Mouse (Mus musculus) stomach, embryonic 16.5 days (tissue): ENCODE data around the gene Magi1. TPM values are rescaled to one million over a fixed set of nuclear protein-coding genes. Genes with fewer than 3 reads are reported as not detected.

Experiments used
- ATAC-seq: fragments of 200-750 bp; cut with Nextera tagmentation; 2 replicates; pipeline ENCODE4 v1.8.0; 2017; ENCODE audit warnings: moderate number of reproducible peaks, moderate TSS enrichment; ENCODE audit not compliant: insufficient read depth, low FRiP score
- H3K27ac ChIP-seq: fragments of 300-500 bp; sonication (generic); 2 replicates; pipeline ENCODE4 v1.5.1; 2014; ENCODE audit warnings: low read length
- H3K27me3 ChIP-seq: fragments of 300-500 bp; sonication (generic); 2 replicates; pipeline ENCODE4 v1.6.1; 2014; ENCODE audit warnings: low read length, control low read depth, mixed read lengths; ENCODE audit not compliant: control insufficient read depth, insufficient read depth
- H3K36me3 ChIP-seq: fragments of 300-500 bp; sonication (generic); 2 replicates; pipeline ENCODE4 v1.6.1; 2014; ENCODE audit warnings: low read length; ENCODE audit not compliant: control insufficient read depth, insufficient read depth
- H3K4me1 ChIP-seq: fragments of 300-500 bp; sonication (generic); 2 replicates; pipeline ENCODE4 v1.6.1; 2014; ENCODE audit warnings: low read length, control low read depth, mixed read lengths; ENCODE audit not compliant: control insufficient read depth, insufficient read depth
- H3K4me2 ChIP-seq: fragments of 300-500 bp; sonication (generic); 2 replicates; pipeline ENCODE4 v1.6.1; 2014; ENCODE audit warnings: low read depth, low read length, mixed read lengths
- H3K4me3 ChIP-seq: fragments of 300-500 bp; sonication (generic); replicated peaks from 2 replicates; pipeline ENCODE4 v1.5.1; 2014; ENCODE audit warnings: mild to moderate bottlenecking, low read length
- H3K9ac ChIP-seq: fragments of 300-500 bp; sonication (generic); 2 replicates; pipeline ENCODE4 v1.6.1; 2014; ENCODE audit warnings: low read length
- H3K9me3 ChIP-seq: fragments of 300-500 bp; sonication (generic); replicated peaks from 2 replicates; pipeline ENCODE4 v1.6.1; 2016; ENCODE audit warnings: low read length, control low read depth; ENCODE audit not compliant: control insufficient read depth
- WGBS: fragments of 180-500 bp; shearing (Covaris S2); extraction: QIAGEN DNeasy Blood & Tissue Kit; methylation state at CpG from one replicate; pipeline ENCODE4 v1.1.7; 2014; 5-methylcytosine and 5-hydroxymethylcytosine counted together
- polyA plus RNA-seq: library from polyadenylated mRNA; unstranded; fragments of >200 nt; fragmentation: Nextera tagmentation; extraction: Ambion mirVana; gene quantifications from 2 replicates; pipeline ENCODE4 v1.2.1, GENCODE M21; 2015

Magi1 gene
- polyA plus RNA-seq, 1 experiment from 2014 or later = 8.7 TPM

- Histone ChIP-seq H3K36me3 (no peaks in the 10 kb centered on the region), H3K4me1 (no peaks in the 10 kb centered on the region), H3K9me3 (no peaks in the 10 kb centered on the region), H3K27ac (peak overlapping the region; percentile 4; the same call in 1 of the 2 replicates), H3K4me3 (no peak overlapping the region), H3K27me3 (no peaks in the 10 kb centered on the region), H3K9ac (no peak overlapping the region), H3K4me2 (no peak overlapping the region)
- 29% methylated on average over 11 of the region's 11 CpGs for WGBS
- ATAC-seq = peak; percentile 92
These were observed 526.2 kb downstream of the Magi1 start for GRCm38 (mm10) chr6:93757353-93758087.

- 42% methylated on average over 6 of the region's 6 CpGs for WGBS
- H3K36me3 ChIP-seq = no peaks in the 10 kb centered on the region
These were observed 540.6 kb downstream of the Magi1 start for GRCm38 (mm10) chr6:93743145-93743544.

GRCm38 (mm10) chr6:93739786-93740185 is 543.9 kb downstream of the Magi1 start:
- no peak for ATAC-seq
- Histone ChIP-seq H3K4me2 (no peak overlapping the region), H3K27ac (no peak overlapping the region), H3K4me1 (0 out of 2 replicates have a peak, but pooled peaks cover 2% of the 10 kb centered on the region), H3K9ac (no peak overlapping the region), H3K36me3 (no peaks in the 10 kb centered on the region), H3K27me3 (no peaks in the 10 kb centered on the region), H3K9me3 (no peaks in the 10 kb centered on the region), H3K4me3 (no peak overlapping the region)
- WGBS = 96% methylated on average over 3 of the region's 3 CpGs

More at GRCm38 (mm10) chr6:93743145-93743544, 540.6 kb downstream of the Magi1 start:
- H3K4me3 ChIP-seq = no peak overlapping the region
- no peak overlapping the region for H3K4me2 ChIP-seq
- no peak overlapping the region for H3K9ac ChIP-seq
- no peaks in the 10 kb centered on the region for H3K9me3 ChIP-seq
- ATAC-seq = no peak
- H3K27me3 ChIP-seq = no peaks in the 10 kb centered on the region
- no peak overlapping the region for H3K27ac ChIP-seq
- H3K4me1 ChIP-seq = 0 out of 2 replicates have a peak, but pooled peaks cover 2% of the 10 kb centered on the region

DNA sequence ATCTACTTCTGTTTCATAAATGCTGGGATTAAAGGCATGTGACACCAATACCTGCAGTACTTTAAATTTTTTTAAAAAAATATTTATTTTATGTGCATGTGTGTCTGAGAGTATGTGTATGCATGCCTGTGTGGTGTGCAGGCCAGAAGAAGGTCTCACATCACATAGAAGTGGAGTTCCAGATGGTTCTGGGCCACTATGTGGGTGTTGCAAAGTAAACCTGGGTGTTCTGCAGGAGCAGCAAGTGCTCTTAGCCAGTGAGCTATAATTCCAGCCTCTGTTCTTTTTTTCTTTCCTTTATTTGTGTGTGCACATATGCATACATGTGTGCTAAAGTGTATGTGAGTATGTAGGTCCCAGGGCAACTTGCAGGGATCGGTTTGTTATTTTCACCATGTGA is 546.6 kb downstream of the Magi1 start:
- H3K9me3 ChIP-seq = no peaks in the 10 kb centered on the region
- H3K27me3 ChIP-seq = no peaks in the 10 kb centered on the region
- H3K27ac ChIP-seq = no peak overlapping the region
- H3K9ac ChIP-seq = no peak overlapping the region
- no peak overlapping the region for H3K4me3 ChIP-seq
- H3K36me3 ChIP-seq = no peaks in the 10 kb centered on the region
- no peak for ATAC-seq
- H3K4me1 ChIP-seq = 0 out of 2 replicates have a peak, but pooled peaks cover 2% of the 10 kb centered on the region
- no peak overlapping the region for H3K4me2 ChIP-seq
- 100% methylated on average over 1 of the region's 1 CpGs for WGBS

- Histone ChIP-seq H3K4me2 (no peak overlapping the region), H3K9me3 (no peaks in the 10 kb centered on the region), H3K36me3 (no peaks in the 10 kb centered on the region), H3K4me3 (no peak overlapping the region), H3K27me3 (no peaks in the 10 kb centered on the region), H3K9ac (no peak overlapping the region), H3K4me1 (0 out of 2 replicates have a peak, but pooled peaks cover 2% of the 10 kb centered on the region), H3K27ac (no peak overlapping the region)
- 92% methylated on average over 3 of the region's 3 CpGs for WGBS
- no peak for ATAC-seq
These were observed 547.6 kb downstream of the Magi1 start for GRCm38 (mm10) chr6:93736071-93736470.

- Histone ChIP-seq H3K4me3 (no peak overlapping the region), H3K4me1 (0 out of 2 replicates have a peak, but pooled peaks cover 2% of the 10 kb centered on the region), H3K27me3 (no peaks in the 10 kb centered on the region), H3K9ac (no peak overlapping the region), H3K36me3 (no peaks in the 10 kb centered on the region), H3K4me2 (no peak overlapping the region), H3K9me3 (no peaks in the 10 kb centered on the region), H3K27ac (no peak overlapping the region)
- no peak for ATAC-seq
- 72% methylated on average over 6 of the region's 6 CpGs for WGBS
These were observed 549.9 kb downstream of the Magi1 start for GRCm38 (mm10) chr6:93733800-93734199.

DNA sequence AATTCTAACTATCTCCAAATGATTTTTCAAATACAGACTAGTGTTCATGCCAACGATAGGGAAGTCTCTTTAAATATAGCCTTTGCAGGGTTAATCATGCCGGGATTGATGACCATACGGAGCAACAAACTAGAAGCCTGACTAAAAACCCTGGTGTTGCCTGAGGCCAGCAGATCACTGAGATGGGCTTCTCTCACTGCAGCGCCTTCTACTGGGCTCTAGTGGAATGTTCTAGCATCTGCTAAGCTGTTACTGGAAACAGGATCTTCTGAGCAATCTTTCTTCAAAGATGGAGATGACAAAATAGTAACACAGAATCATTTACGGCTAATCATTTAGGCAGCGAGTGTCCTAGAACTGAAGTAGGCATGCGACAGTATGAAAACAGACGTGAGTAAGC is 554.0 kb downstream of the Magi1 start:
- H3K4me1 ChIP-seq = peaks cover 8% of the 10 kb centered on the region
- H3K36me3 ChIP-seq = no peaks in the 10 kb centered on the region
- no peak overlapping the region for H3K9ac ChIP-seq
- no peaks in the 10 kb centered on the region for H3K27me3 ChIP-seq
- no peak overlapping the region for H3K4me2 ChIP-seq
- H3K4me3 ChIP-seq = no peak overlapping the region
- ATAC-seq = no peak
- H3K27ac ChIP-seq = no peak overlapping the region
- H3K9me3 ChIP-seq = no peaks in the 10 kb centered on the region
- 65% methylated on average over 8 of the region's 8 CpGs for WGBS

DNA sequence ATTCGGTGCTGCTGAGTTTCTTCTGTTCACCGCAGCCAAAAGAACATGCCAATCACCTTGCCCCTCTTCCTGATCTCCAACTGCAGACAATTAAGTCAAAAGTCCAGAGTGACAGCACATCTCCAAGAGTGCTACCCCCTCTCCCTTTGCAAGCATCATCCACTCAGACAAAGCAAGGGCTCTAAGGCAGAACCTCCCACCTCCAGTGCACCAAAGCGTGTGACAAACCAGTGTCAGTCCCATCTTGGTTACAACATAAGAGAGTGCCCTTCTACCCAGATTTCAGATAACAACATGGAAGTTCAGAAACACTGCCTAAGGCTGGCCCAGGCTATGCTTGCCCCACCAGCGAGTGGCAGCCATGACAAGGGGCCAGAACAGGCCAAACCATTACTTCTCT is 554.9 kb downstream of the Magi1 start:
- Histone ChIP-seq H3K9me3 (no peaks in the 10 kb centered on the region), H3K4me1 (peaks cover 8% of the 10 kb centered on the region), H3K9ac (no peak overlapping the region), H3K27ac (no peak overlapping the region), H3K36me3 (no peaks in the 10 kb centered on the region), H3K27me3 (no peaks in the 10 kb centered on the region), H3K4me3 (no peak overlapping the region), H3K4me2 (no peak overlapping the region)
- WGBS = 84% methylated on average over 4 of the region's 4 CpGs
- no peak for ATAC-seq

DNA sequence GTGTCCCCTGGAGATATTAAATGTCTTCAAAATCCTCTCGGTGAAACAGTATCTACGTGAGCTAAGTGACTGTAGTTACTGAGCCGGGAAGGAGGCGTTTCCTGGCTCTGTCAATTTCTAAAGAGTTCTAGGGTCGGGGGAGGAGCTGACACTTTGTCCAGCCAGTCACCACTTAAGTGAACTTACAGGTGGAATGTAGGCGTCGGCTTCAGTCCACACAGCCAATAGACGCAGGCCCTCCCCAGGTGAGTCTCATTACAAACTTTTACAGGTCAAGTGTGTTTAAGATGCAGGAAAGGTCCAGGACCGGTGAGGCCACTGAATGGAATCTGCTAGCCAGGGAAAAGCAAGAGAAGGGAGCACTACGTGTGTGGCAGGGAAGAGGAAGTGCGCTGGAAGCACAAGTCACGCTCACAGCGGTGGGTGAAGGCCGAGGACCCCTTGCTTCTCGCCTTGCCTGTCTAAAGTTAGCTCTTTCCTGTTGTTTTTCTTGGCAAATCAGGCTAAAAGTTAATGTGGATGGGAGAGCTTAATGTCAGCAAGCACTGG is 556.0 kb downstream of the Magi1 start:
- no peak overlapping the region for H3K27ac ChIP-seq
- WGBS = 38% methylated on average over 15 of the region's 15 CpGs
- no peaks in the 10 kb centered on the region for H3K9me3 ChIP-seq
- H3K9ac ChIP-seq = no peak overlapping the region
- peak; percentile 60; the same call in 1 of the 2 replicates for ATAC-seq
- H3K4me2 ChIP-seq = peak overlapping the region; percentile 24; the same call in 1 of the 2 replicates
- no peak overlapping the region for H3K4me3 ChIP-seq
- H3K27me3 ChIP-seq = no peaks in the 10 kb centered on the region
- peaks cover 8% of the 10 kb centered on the region for H3K4me1 ChIP-seq
- no peaks in the 10 kb centered on the region for H3K36me3 ChIP-seq
